In the genomic region with DNA sequence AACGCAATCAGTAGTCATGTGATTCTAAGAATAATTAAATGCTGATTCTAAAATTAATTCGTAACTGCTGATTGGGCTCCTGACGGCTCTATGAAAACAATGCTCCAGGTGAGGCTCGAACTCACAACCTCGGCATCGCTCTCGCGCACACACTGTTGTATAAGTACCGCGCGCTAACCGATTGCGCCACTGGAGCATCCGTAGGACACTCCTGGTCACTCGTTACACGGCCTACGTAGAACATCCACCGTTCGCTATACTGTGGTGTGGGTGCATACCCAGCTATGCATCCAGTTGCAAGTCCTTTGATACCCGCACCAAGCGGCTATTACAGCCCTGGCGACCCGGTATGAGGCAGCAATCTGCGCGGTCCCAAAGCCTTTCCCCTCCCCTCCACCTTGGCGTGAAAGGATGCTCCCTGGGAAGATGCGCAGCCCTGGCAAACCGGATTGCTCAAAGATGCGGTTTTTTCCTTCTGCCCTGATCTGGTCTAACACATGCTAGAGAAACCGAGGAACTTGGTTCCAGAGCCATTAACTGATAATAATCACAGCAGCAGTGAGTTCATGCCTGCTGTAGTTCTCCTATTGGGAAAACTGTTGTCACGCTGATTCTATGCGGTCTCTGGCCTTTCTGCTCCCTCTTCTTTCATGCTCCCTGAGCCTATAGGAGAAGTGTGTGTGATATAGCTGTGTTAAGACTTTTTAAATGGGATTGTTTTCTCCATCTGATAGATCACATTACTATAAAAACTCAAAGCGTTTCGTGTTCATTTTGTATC, we compare ENCODE assay signal across 8 mouse cellular contexts. TPM values are rescaled to one million over a fixed set of nuclear protein-coding genes. Genes with fewer than 3 reads are reported as not detected.
DNase-seq lines count a peak whose midpoint lies in the region; ATAC-seq and TF ChIP-seq lines count a peak whose summit lies in the region.

No protein-coding gene starts in this region.

- H3K36me3 ChIP-seq in heart, postnatal 0 days (replicated peaks; ENCODE audit: control insufficient read depth, insufficient read depth, low read length), result no peaks in the 10 kb centered on the region
- H3K36me3 ChIP-seq in hindbrain, embryonic 13.5 days, result no peaks in the 10 kb centered on the region
- H3K36me3 ChIP-seq in limb, embryonic 14.5 days (ENCODE audit: control insufficient read depth, insufficient read depth, low read length), result no peaks in the 10 kb centered on the region

- no peak for DNase-seq in heart, postnatal 0 days (ENCODE audit: low spot score)
- no peak for DNase-seq in heart, adult 11 months
- peak; percentile 93 for DNase-seq in embryo, embryonic 10 days (ENCODE audit: low spot score)
- peak; percentile 23 for DNase-seq in limb, embryonic 14.5 days (ENCODE audit: low spot score)
- DNase-seq in right cerebral cortex, adult 18-20 months, result peak; percentile 77
- DNase-seq in gastrocnemius, postnatal 14 days, result no peak
- DNase-seq in thymus, postnatal 36 days, result no peak

- H3K4me1 ChIP-seq in heart, postnatal 0 days (ENCODE audit: control insufficient read depth, insufficient read depth), result peaks cover 5% of the 10 kb centered on the region; the same call in 1 of the 2 replicates
- no peaks in the 10 kb centered on the region; the same call in 1 of the 2 replicates for H3K4me1 ChIP-seq in hindbrain, embryonic 13.5 days (replicated peaks)
- no peaks in the 10 kb centered on the region for H3K4me1 ChIP-seq in limb, embryonic 14.5 days (ENCODE audit: control insufficient read depth, insufficient read depth, low read length)

- TF ChIP-seq CTCF in heart, postnatal 0 days (IDR thresholded peaks at IDR 0.05; ENCODE audit: low read depth), result no peak

- H3K9me3 ChIP-seq in heart, postnatal 0 days (replicated peaks; ENCODE audit: control insufficient read depth, low read length), result no peaks in the 10 kb centered on the region
- no peaks in the 10 kb centered on the region for H3K9me3 ChIP-seq in hindbrain, embryonic 13.5 days
- no peaks in the 10 kb centered on the region for H3K9me3 ChIP-seq in limb, embryonic 14.5 days (ENCODE audit: control insufficient read depth, low read length)

- no peak; the same call in 1 of the 2 replicates for ATAC-seq in heart, postnatal 0 days (ENCODE audit: insufficient read depth, low read depth)
- ATAC-seq in hindbrain, embryonic 13.5 days (ENCODE audit: low FRiP score), result peak; percentile 94
- peak; percentile 62 for ATAC-seq in limb, embryonic 14.5 days (ENCODE audit: low FRiP score, low read depth)

- WGBS in heart, postnatal 0 days, result 5% methylated on average over 34 of the region's 34 CpGs
- WGBS in hindbrain, embryonic 13.5 days, result 3% methylated on average over 34 of the region's 34 CpGs
- WGBS in limb, embryonic 14.5 days, result 5% methylated on average over 34 of the region's 34 CpGs

- H3K4me3 ChIP-seq in heart, postnatal 0 days (ENCODE audit: low read depth, low read length), result peak overlapping the region; percentile 29
- H3K4me3 ChIP-seq in hindbrain, embryonic 13.5 days, result peak overlapping the region; percentile 38
- H3K4me3 ChIP-seq in limb, embryonic 14.5 days (replicated peaks; ENCODE audit: low read length), result peak overlapping the region; percentile 23

- H3K27ac ChIP-seq in heart, postnatal 0 days (ENCODE audit: low read depth), result no peak overlapping the region
- no peak overlapping the region for H3K27ac ChIP-seq in hindbrain, embryonic 13.5 days
- no peak overlapping the region for H3K27ac ChIP-seq in limb, embryonic 14.5 days (replicated peaks; ENCODE audit: low read depth, low read length)

- peak overlapping the region; percentile 53 for H3K4me2 ChIP-seq in heart, postnatal 0 days (ENCODE audit: low read depth, low read length)
- peak overlapping the region; percentile 45 for H3K4me2 ChIP-seq in hindbrain, embryonic 13.5 days
- H3K4me2 ChIP-seq in limb, embryonic 14.5 days (replicated peaks; ENCODE audit: low read depth, low read length, severe bottlenecking), result peak overlapping the region; percentile 35

- no peak for TF ChIP-seq EP300 in heart, postnatal 0 days (IDR thresholded peaks at IDR 0.05; ENCODE audit: low read depth)

- peaks cover 11% of the 10 kb centered on the region for H3K27me3 ChIP-seq in heart, postnatal 0 days (ENCODE audit: control insufficient read depth, insufficient read depth, low read length)
- no peaks in the 10 kb centered on the region for H3K27me3 ChIP-seq in hindbrain, embryonic 13.5 days
- H3K27me3 ChIP-seq in limb, embryonic 14.5 days (ENCODE audit: control insufficient read depth, insufficient read depth, low read length), result no peaks in the 10 kb centered on the region

- H3K9ac ChIP-seq in heart, postnatal 0 days (replicated peaks; ENCODE audit: low read depth, low read length), result no peak overlapping the region
- peak overlapping the region; percentile 26 for H3K9ac ChIP-seq in hindbrain, embryonic 13.5 days
- no peak overlapping the region; the same call in 1 of the 2 replicates for H3K9ac ChIP-seq in limb, embryonic 14.5 days (ENCODE audit: low read depth, low read length, severe bottlenecking)

- TF ChIP-seq POLR2A in limb, embryonic 14.5 days (IDR thresholded peaks at IDR 0.05; ENCODE audit: borderline replicate concordance, extremely low read depth, insufficient read depth, insufficient read length), result no peak

- intact Hi-C loops in gastrocnemius, postnatal 14 days (cut with DNase I; ENCODE audit: low total_unique reads), result no loop called here

RNA-seq across cellular contexts. Expression of a gene that starts 23.6 kb away (rescaled TPM):
- total RNA-seq in heart, postnatal 0 days (2014; rRNA removed; ENCODE audit: low replicate concordance), result not detected in 2 replicates
- polyA plus RNA-seq in heart, postnatal 0 days (2015; fragmentation: Nextera tagmentation; extraction: Ambion mirVana), result not detected in 2 replicates
- polyA plus RNA-seq in hindbrain, embryonic 13.5 days (2015; fragmentation: Nextera tagmentation; extraction: Ambion mirVana), result not detected in 2 replicates
- polyA plus RNA-seq in limb, embryonic 14.5 days (2012; rRNA removed), result not detected in 2 replicates
- polyA plus RNA-seq in limb, embryonic 14.5 days (2014; fragmentation: Nextera tagmentation; extraction: Ambion mirVana), result not detected in 2 replicates
- total RNA-seq in gastrocnemius, postnatal 14 days (2021), result not detected

RNA-seq across cellular contexts. Expression of a gene that starts 34.8 kb away (rescaled TPM):
- not detected in 2 replicates for total RNA-seq in heart, postnatal 0 days (2014; rRNA removed; ENCODE audit: low replicate concordance)
- polyA plus RNA-seq in heart, postnatal 0 days (2015; fragmentation: Nextera tagmentation; extraction: Ambion mirVana), result not detected in 2 replicates
- polyA plus RNA-seq in hindbrain, embryonic 13.5 days (2015; fragmentation: Nextera tagmentation; extraction: Ambion mirVana), result not detected in 2 replicates
- not detected in 2 replicates for polyA plus RNA-seq in limb, embryonic 14.5 days (2012; rRNA removed)
- polyA plus RNA-seq in limb, embryonic 14.5 days (2014; fragmentation: Nextera tagmentation; extraction: Ambion mirVana), result not detected in 2 replicates
- not detected for total RNA-seq in gastrocnemius, postnatal 14 days (2021)

RNA-seq across cellular contexts. Expression of a gene that starts 56.6 kb away (rescaled TPM):
- total RNA-seq in heart, postnatal 0 days (2014; rRNA removed; ENCODE audit: low replicate concordance), result not detected in 2 replicates
- not detected in 2 replicates for polyA plus RNA-seq in heart, postnatal 0 days (2015; fragmentation: Nextera tagmentation; extraction: Ambion mirVana)
- polyA plus RNA-seq in hindbrain, embryonic 13.5 days (2015; fragmentation: Nextera tagmentation; extraction: Ambion mirVana), result not detected in 2 replicates
- polyA plus RNA-seq in limb, embryonic 14.5 days (2012; rRNA removed), result not detected in 2 replicates
- polyA plus RNA-seq in limb, embryonic 14.5 days (2014; fragmentation: Nextera tagmentation; extraction: Ambion mirVana), result not detected in 2 replicates
- total RNA-seq in gastrocnemius, postnatal 14 days (2021), result not detected

Comparison
In these comparisons a context has a peak if more than half of its experiments do, and no peak if none do; other contexts are left out.
1. DNase-seq: peak in embryo, embryonic 10 days (single experiment), limb, embryonic 14.5 days (single experiment) and right cerebral cortex, adult 18-20 months (single experiment); none in heart, postnatal 0 days (single experiment), heart, adult 11 months (single experiment), gastrocnemius, postnatal 14 days (single experiment) and thymus, postnatal 36 days (0 of 2).
2. Peak in every context shown above with its lines, with median percentiles within 50 percentile points of each other: H3K4me2 ChIP-seq and H3K4me3 ChIP-seq.